9 mouse cellular contexts compared by ENCODE assay signal in genomic region chr11:94129261-94130059, GRCm38 (mm10).
DNase-seq lines count a peak whose midpoint lies in the region; ATAC-seq and TF ChIP-seq lines count a peak whose summit lies in the region.
"Had no signal": no experiment of that assay in that cellular context is flagged by ENCODE, and none has a peak within 500 bp of the region (broad histone marks: within the 10 kb centered on the region; RNA-seq: fewer than 3 reads in every experiment).

No protein-coding gene starts in this region.

- no peaks in the 10 kb centered on the region for H3K27me3 ChIP-seq in CH12.LX (replicated peaks)
- H3K27me3 ChIP-seq in liver, postnatal 0 days (ENCODE audit: insufficient read depth, low read length): no peaks in the 10 kb centered on the region
- no peaks in the 10 kb centered on the region for H3K27me3 ChIP-seq in neural tube, embryonic 14.5 days (ENCODE audit: control insufficient read depth, insufficient read depth, low read length)
- H3K27me3 ChIP-seq: limb, embryonic 15.5 days had no signal

- 0 out of 2 replicates have a peak, but pooled peaks have one; percentile 22 for TF ChIP-seq POLR2A in CH12.LX (IDR thresholded peaks at IDR 0.05; ENCODE audit: low read depth, low read length)

- no peak overlapping the region for H3K4me2 ChIP-seq in CH12.LX (ENCODE audit: insufficient read depth, low read depth, poor library complexity, severe bottlenecking)
- no peak overlapping the region for H3K4me2 ChIP-seq in liver, postnatal 0 days (ENCODE audit: low read depth, low read length)
- H3K4me2 ChIP-seq in neural tube, embryonic 14.5 days (ENCODE audit: low read depth, low read length): no peak overlapping the region
- H3K4me2 ChIP-seq: limb, embryonic 15.5 days had no signal

- no peak overlapping the region for H3K4me3 ChIP-seq in CH12.LX (replicated peaks in 1 of 3; ENCODE audit: low read depth in 2 of 3, low read length in 2 of 3, poor library complexity in 1 of 3)
- no peak overlapping the region for H3K4me3 ChIP-seq in liver, postnatal 0 days (ENCODE audit: low read depth, low read length)
- no peak overlapping the region for H3K4me3 ChIP-seq in neural tube, embryonic 14.5 days (ENCODE audit: low read depth, low read length)
- H3K4me3 ChIP-seq: limb, embryonic 15.5 days had no signal

- TF ChIP-seq RAD21 in CH12.LX (IDR thresholded peaks at IDR 0.05; ENCODE audit: low read depth, low read length): peak; percentile 83

- no peak overlapping the region for H3K27ac ChIP-seq in CH12.LX (ENCODE audit: insufficient read depth, low read depth)
- H3K27ac ChIP-seq in liver, postnatal 0 days (ENCODE audit: low read depth): no peak overlapping the region
- 0 out of 2 replicates have a peak overlapping the region, but pooled peaks have one; percentile 29 for H3K27ac ChIP-seq in neural tube, embryonic 14.5 days (ENCODE audit: low read depth, low read length)
- H3K27ac ChIP-seq: limb, embryonic 15.5 days had no signal

- ATAC-seq in common myeloid progenitor, adult 5-6 weeks (replicated peaks; ENCODE audit: low read depth, poor library complexity, severe bottlenecking): peak; percentile 70
- no peak for ATAC-seq in liver, postnatal 0 days
- ATAC-seq in neural tube, embryonic 14.5 days (ENCODE audit: low read depth): peak; percentile 57; the same call in 1 of the 2 replicates

- DNase-seq in CH12.LX (ENCODE audit: extremely low read depth) (peak; percentile 83), R1 (ENCODE audit: low read depth, low spot score) (peak; percentile 86)
- peak; percentile 96 for DNase-seq in heart, adult 11 months
- peak; percentile 75 for DNase-seq in kidney, postnatal 10 days
- DNase-seq in liver, postnatal 0 days: no peak
- no peak for DNase-seq in urinary bladder, adult 2 months (ENCODE audit: low spot score)

- TF ChIP-seq CTCF in CH12.LX (conservative IDR thresholded peaks at IDR 0.05 in 1 of 2, IDR thresholded peaks at IDR 0.05 in 1 of 2; ENCODE audit: low read depth in 2 of 2, low read length in 2 of 2): peak; percentile 92 to 95
- peak; percentile 89 for TF ChIP-seq CTCF in liver, postnatal 0 days (IDR thresholded peaks at IDR 0.05; ENCODE audit: low read depth)

- in situ Hi-C loops in CH12.LX (cut with MboI; ENCODE audit: low pct_ligation_motif_present, low pct_unique_long_range_greater_than_20kb, low sequenced_read_pairs): loop anchor here (10.0 kb wide), 1 partner anchor 355 kb away; the partner anchor contains the start of gene Spata20

- no peaks in the 10 kb centered on the region for H3K79me2 ChIP-seq in CH12.LX (replicated peaks; ENCODE audit: control insufficient read depth, extremely low read depth, insufficient read depth, poor library complexity, severe bottlenecking)

- no peak for TF ChIP-seq EP300 in CH12.LX (IDR thresholded peaks at IDR 0.05; ENCODE audit: low read length)
- TF ChIP-seq EP300 in liver, postnatal 0 days (IDR thresholded peaks at IDR 0.05; ENCODE audit: low read depth): no peak

- H3K9me3 ChIP-seq in CH12.LX (replicated peaks; ENCODE audit: low read length): no peaks in the 10 kb centered on the region
- H3K9me3 ChIP-seq in liver, postnatal 0 days (ENCODE audit: low read length): no peaks in the 10 kb centered on the region
- H3K9me3 ChIP-seq in neural tube, embryonic 14.5 days (ENCODE audit: control insufficient read depth, low read length): no peaks in the 10 kb centered on the region
- H3K9me3 ChIP-seq: limb, embryonic 15.5 days had no signal

- dilution Hi-C loops in CH12.LX (cut with MboI; ENCODE audit: extremely low pct_ligation_motif_present, extremely low pct_unique_long_range_greater_than_20kb, low sequenced_read_pairs): no loop called here

- H3K9ac ChIP-seq in CH12.LX (ENCODE audit: insufficient read depth, low read depth): no peak overlapping the region
- no peak overlapping the region for H3K9ac ChIP-seq in liver, postnatal 0 days (replicated peaks)
- no peak overlapping the region for H3K9ac ChIP-seq in neural tube, embryonic 14.5 days (replicated peaks; ENCODE audit: low read depth, low read length)
- H3K9ac ChIP-seq: limb, embryonic 15.5 days had no signal

- 62% methylated on average over 12 of the region's 12 CpGs for WGBS in liver, postnatal 0 days (ENCODE audit: insufficient replicate concordance)
- 63% methylated on average over 12 of the region's 12 CpGs for WGBS in neural tube, embryonic 14.5 days

- peaks cover 7 to 17% of the 10 kb centered on the region in 2 experiments for H3K36me3 ChIP-seq in CH12.LX (replicated peaks in 1 of 2; ENCODE audit: control insufficient read depth in 1 of 2, insufficient read depth in 1 of 2, low read length in 1 of 2)
- peaks cover 8% of the 10 kb centered on the region for H3K36me3 ChIP-seq in liver, postnatal 0 days (replicated peaks; ENCODE audit: insufficient read depth, low read length)
- H3K36me3 ChIP-seq in neural tube, embryonic 14.5 days (ENCODE audit: control insufficient read depth, insufficient read depth, low read length): peaks cover 12% of the 10 kb centered on the region

- peaks cover 3 to 25% of the 10 kb centered on the region in 2 experiments for H3K4me1 ChIP-seq in CH12.LX (ENCODE audit: control insufficient read depth in 1 of 2, insufficient read depth in 2 of 2)
- peaks cover 4% of the 10 kb centered on the region for H3K4me1 ChIP-seq in liver, postnatal 0 days (ENCODE audit: insufficient read depth)
- H3K4me1 ChIP-seq in neural tube, embryonic 14.5 days (ENCODE audit: control insufficient read depth, insufficient read depth, low read length): 0 out of 2 replicates have a peak, but pooled peaks cover 5% of the 10 kb centered on the region

TF ChIP-seq in CH12.LX, 34 proteins besides CTCF, POLR2A, EP300 and RAD21:
- 0 out of 2 replicates have a peak, but pooled peaks have one; percentile 15 for TF ChIP-seq JUN (IDR thresholded peaks at IDR 0.05; ENCODE audit: insufficient read depth, low read depth, low read length)
- TF ChIP-seq SMC3 (IDR thresholded peaks at IDR 0.05; ENCODE audit: low read depth, low read length): peak; percentile 97
- 0 out of 2 replicates have a peak, but pooled peaks have one; percentile 22 for TF ChIP-seq HCFC1 (IDR thresholded peaks at IDR 0.05; ENCODE audit: low read depth, low read length)
- TF ChIP-seq MYC (IDR thresholded peaks at IDR 0.05; ENCODE audit: low read depth, low read length): 0 out of 2 replicates have a peak, but pooled peaks have one; percentile 34
- TF ChIP-seq IRF4 (IDR thresholded peaks at IDR 0.05; ENCODE audit: low read depth, low read length): peak; percentile 48; the same call in 1 of the 2 replicates
- peak; percentile 39; the same call in 1 of the 2 replicates for TF ChIP-seq UBTF (IDR thresholded peaks at IDR 0.05; ENCODE audit: low read depth, low read length)
- TF ChIP-seq BHLHE40 (IDR thresholded peaks at IDR 0.05; ENCODE audit: low read depth, low read length): no peak
- no peak for TF ChIP-seq MAFK (IDR thresholded peaks at IDR 0.05; ENCODE audit: insufficient replicate concordance, low read length)
- TF ChIP-seq ETS1 (conservative IDR thresholded peaks at IDR 0.05; ENCODE audit: low read depth, low read length): no peak
- no peak for TF ChIP-seq ZMIZ1 (IDR thresholded peaks at IDR 0.05; ENCODE audit: low read depth, low read length)
- no peak for TF ChIP-seq TBP (conservative IDR thresholded peaks at IDR 0.05; ENCODE audit: low read depth, low read length)
- TF ChIP-seq MEF2A (IDR thresholded peaks at IDR 0.05; ENCODE audit: borderline replicate concordance, low read depth, low read length): peak; percentile 37; the same call in 1 of the 2 replicates
- 0 out of 2 replicates have a peak, but pooled peaks have one; percentile 39 for TF ChIP-seq MAZ (IDR thresholded peaks at IDR 0.05; ENCODE audit: low read depth, low read length)
- TF ChIP-seq ZKSCAN1 (IDR thresholded peaks at IDR 0.05; ENCODE audit: borderline replicate concordance, low read depth, low read length): peak; percentile 41; the same call in 1 of the 2 replicates
- peak; percentile 44; the same call in 1 of the 2 replicates for TF ChIP-seq TCF12 (IDR thresholded peaks at IDR 0.05; ENCODE audit: low read depth, low read length)
- TF ChIP-seq NELFE (IDR thresholded peaks at IDR 0.05; ENCODE audit: low read depth, low read length): 0 out of 2 replicates have a peak, but pooled peaks have one; percentile 41
- no peak for TF ChIP-seq PAX5 (IDR thresholded peaks at IDR 0.05; ENCODE audit: low read length)
- peak; percentile 24; the same call in 1 of the 2 replicates for TF ChIP-seq JUND (conservative IDR thresholded peaks at IDR 0.05; ENCODE audit: low read depth, low read length)
- peak; percentile 52 for TF ChIP-seq NRF1 (IDR thresholded peaks at IDR 0.05; ENCODE audit: low read depth, low read length)
- TF ChIP-seq USF2 (conservative IDR thresholded peaks at IDR 0.05; ENCODE audit: low read depth, low read length): no peak
- peak; percentile 65; the same call in 1 of the 2 replicates for TF ChIP-seq ZC3H11A (IDR thresholded peaks at IDR 0.05; ENCODE audit: low read depth, low read length)
- TF ChIP-seq SIN3A (IDR thresholded peaks at IDR 0.05; ENCODE audit: low read length): no peak; the same call in 1 of the 2 replicates

Comparison
In these comparisons a context has a peak if more than half of its experiments do, and no peak if none do; other contexts are left out.
1. DNase-seq: peak in CH12.LX (single experiment), R1 (single experiment), heart, adult 11 months (single experiment) and kidney, postnatal 10 days (single experiment); none in liver, postnatal 0 days (single experiment) and urinary bladder, adult 2 months (single experiment).